Mouse (Mus musculus) layer of hippocampus, postnatal 36 days (tissue): Measurements from ENCODE around the gene Dph5. TPM values are rescaled to one million over a fixed set of nuclear protein-coding genes. Genes with fewer than 3 reads are reported as not detected.
"Not testable (repeated sequence)": the region's sequence is repeated elsewhere in the genome, so short reads cannot be mapped to it uniquely, and the experiment has no call there.

Source experiments
- DNase-seq, 2 experiments: peaks; one replicate each; pipeline ENCODE4 v3.0.0; 2022
- total RNA-seq, 2 experiments: library from RNA; stranded (reverse); gene quantifications; 2 replicates each; pipeline ENCODE4 v1.2.3; 2021

Gene Dph5
- total RNA-seq, result 10 to 100 TPM; 13.6 to 17.2 TPM

- peak; percentile 93 to 94 for DNase-seq
Measured at GRCm38 (mm10) chr3:115887427-115888309, at the start of gene Dph5. Gene Dph5, plus strand, starts transcription at chr3:115887837.

GRCm38 (mm10) chr3:115844566-115844965 lies 43.1 kb upstream of the Dph5 start:
- DNase-seq, result peak in 1 of 2 experiments; percentile 6

GRCm38 (mm10) chr3:115845032-115845618 lies 42.5 kb upstream of the Dph5 start:
- DNase-seq, result no peak

GRCm38 (mm10) chr3:115845724-115846123 lies 41.9 kb upstream of the Dph5 start:
- DNase-seq, result peak in 1 of 2 experiments; percentile 15

- DNase-seq, result no peak
Measured at GRCm38 (mm10) chr3:115846153-115846552, 41.5 kb upstream of the Dph5 start.

- no peak for DNase-seq
Measured at GRCm38 (mm10) chr3:115848686-115849480, 38.8 kb upstream of the Dph5 start.

GRCm38 (mm10) chr3:115850946-115851345 lies 36.7 kb upstream of the Dph5 start:
- DNase-seq, result no peak

- DNase-seq, result no peak
Measured at GRCm38 (mm10) chr3:115854672-115855191, 32.9 kb upstream of the Dph5 start.

- peak; percentile 11 to 13 for DNase-seq
Measured at GRCm38 (mm10) chr3:115855576-115855975, 32.1 kb upstream of the Dph5 start.

GRCm38 (mm10) chr3:115856484-115857022 lies 31.1 kb upstream of the Dph5 start:
- no peak for DNase-seq

- DNase-seq, result no peak
Measured at GRCm38 (mm10) chr3:115857436-115857835, 30.2 kb upstream of the Dph5 start.

GRCm38 (mm10) chr3:115858822-115859221 lies 28.8 kb upstream of the Dph5 start:
- no peak for DNase-seq

- DNase-seq, result not testable (repeated sequence)
Measured at GRCm38 (mm10) chr3:115860780-115861179, 26.9 kb upstream of the Dph5 start.

- no peak for DNase-seq
Measured at GRCm38 (mm10) chr3:115863487-115863886, 24.1 kb upstream of the Dph5 start.

- DNase-seq, result no peak
Measured at GRCm38 (mm10) chr3:115867150-115867549, 20.5 kb upstream of the Dph5 start.

- DNase-seq, result no peak
Measured at GRCm38 (mm10) chr3:115867901-115868300, 19.7 kb upstream of the Dph5 start.

- DNase-seq, result no peak
Measured at GRCm38 (mm10) chr3:115869360-115869759, 18.3 kb upstream of the Dph5 start.

- no peak for DNase-seq
Measured at GRCm38 (mm10) chr3:115875551-115875950, 12.1 kb upstream of the Dph5 start.

GRCm38 (mm10) chr3:115877133-115877532 lies 10.5 kb upstream of the Dph5 start:
- no peak for DNase-seq

GRCm38 (mm10) chr3:115884086-115884485 lies 3.6 kb upstream of the Dph5 start:
- DNase-seq, result no peak

- DNase-seq, result no peak
Measured at GRCm38 (mm10) chr3:115888310-115889106, 871 bp downstream of the Dph5 start.

- DNase-seq, result no peak
Measured at GRCm38 (mm10) chr3:115892341-115892740, 4.7 kb downstream of the Dph5 start.
